Comparison of ENCODE assay signal across 14 mouse cellular contexts in the genomic region with DNA sequence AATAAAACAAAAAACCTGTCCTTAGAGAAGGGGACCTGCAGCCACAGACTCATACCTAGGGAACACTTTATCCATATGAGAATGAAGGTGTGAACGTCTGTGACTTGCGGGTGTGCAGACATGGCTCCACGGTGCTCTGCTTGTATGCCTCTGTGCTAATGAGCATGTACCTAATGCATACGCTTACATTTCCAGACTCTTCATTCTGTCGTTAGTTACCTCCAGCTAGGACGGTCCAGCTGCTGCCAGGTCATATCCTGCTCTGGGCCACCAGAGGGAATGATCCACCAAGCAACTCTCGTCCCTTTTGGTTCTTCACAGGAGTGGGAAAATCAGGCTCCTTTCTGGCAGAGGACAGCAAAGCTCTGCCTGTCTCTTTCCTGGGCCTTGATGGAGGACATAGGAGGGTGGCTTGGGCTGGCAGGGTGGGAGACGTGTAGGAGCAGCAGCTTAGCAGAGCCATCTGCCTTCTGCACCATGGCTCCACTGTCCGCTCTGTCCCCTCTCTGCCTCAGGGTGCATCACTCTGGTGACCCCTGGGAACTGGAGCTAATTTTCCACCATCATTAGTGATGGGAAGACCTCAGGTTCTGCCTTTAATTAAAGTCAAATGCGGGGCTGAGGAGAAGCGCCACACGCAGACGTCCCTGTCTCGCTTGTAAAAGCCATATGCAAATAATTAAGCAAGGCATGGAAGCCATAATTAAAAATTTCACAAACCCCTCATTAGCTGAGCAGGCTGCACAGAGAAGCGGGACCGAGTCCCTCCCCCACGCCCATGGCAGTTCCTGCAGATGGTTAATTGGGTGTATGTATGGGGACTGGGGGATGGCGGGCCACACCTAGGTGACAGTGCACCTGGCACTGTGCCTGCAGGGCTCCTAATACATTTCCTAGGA. TPM values are rescaled to one million over a fixed set of nuclear protein-coding genes. Genes with fewer than 3 reads are reported as not detected.
A peak's percentile ranks its signal among the peaks of the same experiment; 100 is the strongest.
DNase-seq lines count a peak whose midpoint lies in the region; ATAC-seq and TF ChIP-seq lines count a peak whose summit lies in the region.
"Had no signal": no experiment of that assay in that cellular context is flagged by ENCODE, and none has a peak within 500 bp of the region (broad histone marks: within the 10 kb centered on the region; RNA-seq: fewer than 3 reads in every experiment).

No protein-coding gene starts in this region.

- no peaks in the 10 kb centered on the region for H3K4me1 ChIP-seq in kidney, postnatal 0 days (replicated peaks; ENCODE audit: insufficient read depth, low read length)
- H3K4me1 ChIP-seq in hindbrain, embryonic 12.5 days: peaks cover 27% of the 10 kb centered on the region
- no peaks in the 10 kb centered on the region for H3K4me1 ChIP-seq in midbrain, embryonic 11.5 days (ENCODE audit: control insufficient read depth, insufficient read depth, low read length)

- peak; percentile 42; the same call in 1 of the 2 replicates for TF ChIP-seq CTCF in kidney, postnatal 0 days (IDR thresholded peaks at IDR 0.05; ENCODE audit: low read depth)

- H3K9ac ChIP-seq in kidney, postnatal 0 days (ENCODE audit: low read depth, low read length): no peak overlapping the region
- H3K9ac ChIP-seq in hindbrain, embryonic 12.5 days: no peak overlapping the region
- H3K9ac ChIP-seq in midbrain, embryonic 11.5 days (ENCODE audit: low read length): no peak overlapping the region
- H3K9ac ChIP-seq: embryonic facial prominence, embryonic 12.5 days; lung, embryonic 15.5 days had no signal

- DNase-seq in kidney, postnatal 0 days (ENCODE audit: low spot score): no peak
- no peak for DNase-seq in kidney, postnatal 36 days
- DNase-seq in midbrain, embryonic 11.5 days (ENCODE audit: low spot score, missing footprints): no peak
- DNase-seq in retina, postnatal 1 day: peak; percentile 78
- DNase-seq in kidney, adult 18-20 months: no peak
- DNase-seq in cerebellum, postnatal 25 days: no peak
- DNase-seq in right cerebral cortex, postnatal 25 days: no peak
- DNase-seq: cerebellum, adult 9-10 months; gastrocnemius, adult 2 months; liver had no signal

- H3K27ac ChIP-seq in kidney, postnatal 0 days: no peak overlapping the region
- peak overlapping the region; percentile 80 for H3K27ac ChIP-seq in hindbrain, embryonic 12.5 days
- peak overlapping the region; percentile 11; the same call in 1 of the 2 replicates for H3K27ac ChIP-seq in midbrain, embryonic 11.5 days (ENCODE audit: low read depth, low read length)
- H3K27ac ChIP-seq: embryonic facial prominence, embryonic 12.5 days; gastrocnemius, adult 2 months; lung, embryonic 15.5 days had no signal

- H3K4me2 ChIP-seq in kidney, postnatal 0 days (ENCODE audit: low read length): no peak overlapping the region
- H3K4me2 ChIP-seq in hindbrain, embryonic 12.5 days (replicated peaks): no peak overlapping the region
- no peak overlapping the region for H3K4me2 ChIP-seq in midbrain, embryonic 11.5 days
- H3K4me2 ChIP-seq: embryonic facial prominence, embryonic 12.5 days; lung, embryonic 15.5 days had no signal

- no peak for ATAC-seq in kidney, postnatal 0 days (replicated peaks; ENCODE audit: low FRiP score, low read depth)
- peak; percentile 88 for ATAC-seq in hindbrain, embryonic 12.5 days (ENCODE audit: low FRiP score)
- ATAC-seq in midbrain, embryonic 11.5 days (ENCODE audit: low FRiP score): peak; percentile 67
- ATAC-seq: intestine, postnatal 0 days had no signal

- 63% methylated on average over 18 of the region's 18 CpGs for WGBS in kidney, postnatal 0 days
- 45% methylated on average over 18 of the region's 18 CpGs for WGBS in hindbrain, embryonic 12.5 days
- WGBS in midbrain, embryonic 11.5 days: 73% methylated on average over 18 of the region's 18 CpGs

- no peaks in the 10 kb centered on the region for H3K9me3 ChIP-seq in kidney, postnatal 0 days (replicated peaks; ENCODE audit: low read length)
- H3K9me3 ChIP-seq in hindbrain, embryonic 12.5 days (replicated peaks): no peaks in the 10 kb centered on the region
- H3K9me3 ChIP-seq in midbrain, embryonic 11.5 days (ENCODE audit: control insufficient read depth, low read length): no peaks in the 10 kb centered on the region
- H3K9me3 ChIP-seq: embryonic facial prominence, embryonic 12.5 days; lung, embryonic 15.5 days had no signal

- H3K4me3 ChIP-seq in kidney, postnatal 0 days (replicated peaks; ENCODE audit: low read depth, low read length): no peak overlapping the region
- no peak overlapping the region for H3K4me3 ChIP-seq in hindbrain, embryonic 12.5 days
- H3K4me3 ChIP-seq in midbrain, embryonic 11.5 days (ENCODE audit: low read depth, low read length): no peak overlapping the region
- H3K4me3 ChIP-seq: embryonic facial prominence, embryonic 12.5 days; gastrocnemius, adult 2 months; lung, embryonic 15.5 days had no signal

- no peaks in the 10 kb centered on the region for H3K27me3 ChIP-seq in kidney, postnatal 0 days (ENCODE audit: insufficient read depth, low read length)
- H3K27me3 ChIP-seq in hindbrain, embryonic 12.5 days: no peaks in the 10 kb centered on the region
- H3K27me3 ChIP-seq in midbrain, embryonic 11.5 days (ENCODE audit: control insufficient read depth, insufficient read depth, low read length): no peaks in the 10 kb centered on the region
- H3K27me3 ChIP-seq: embryonic facial prominence, embryonic 12.5 days; lung, embryonic 15.5 days had no signal

- no peaks in the 10 kb centered on the region for H3K36me3 ChIP-seq in kidney, postnatal 0 days (ENCODE audit: insufficient read depth, low read length)
- H3K36me3 ChIP-seq in hindbrain, embryonic 12.5 days: no peaks in the 10 kb centered on the region
- no peaks in the 10 kb centered on the region for H3K36me3 ChIP-seq in midbrain, embryonic 11.5 days (ENCODE audit: control insufficient read depth, insufficient read depth, low read length)
- H3K36me3 ChIP-seq: embryonic facial prominence, embryonic 12.5 days; lung, embryonic 15.5 days had no signal

RNA-seq across cellular contexts. Expression of a gene that starts 48.0 kb away (rescaled TPM):
- 14.1 and 16.8 TPM in 2 replicates for polyA plus RNA-seq in kidney, postnatal 0 days (2015; fragmentation: Nextera tagmentation; extraction: Ambion mirVana)
- polyA plus RNA-seq in hindbrain, embryonic 12.5 days (2016; fragmentation: Nextera tagmentation; extraction: Ambion mirVana): 22.4 and 24.7 TPM in 2 replicates
- polyA plus RNA-seq in midbrain, embryonic 11.5 days (2014; fragmentation: Nextera tagmentation; extraction: Ambion mirVana): 9.6 and 10.1 TPM in 2 replicates
